Mouse (Mus musculus) gastrocnemius, postnatal 14 days (tissue): ENCODE results near the gene Mia2. TPM values are rescaled to one million over a fixed set of nuclear protein-coding genes. Genes with fewer than 3 reads are reported as not detected.
"Not testable (repeated sequence)": the region's sequence is repeated elsewhere in the genome, so short reads cannot be mapped to it uniquely, and the experiment has no call there.

Source experiments
- DNase-seq: peaks from one replicate; pipeline ENCODE4 v3.0.0; 2021; ENCODE audit warnings: mixed read lengths
- intact Hi-C: fragments of 180-260 bp; cut with DNase I; formaldehyde crosslinking; loops from one replicate; pipeline ENCODE4 v1.15.1; 2025; ENCODE audit warnings: low total_unique reads
- long read RNA-seq, 2 experiments: library from polyadenylated mRNA; stranded (forward); transcript quantifications; one replicate each; pipeline ENCODE4 v2.0.0; 2021
- total RNA-seq, 2 experiments: library from RNA; stranded (reverse); gene quantifications; 2 replicates each; pipeline ENCODE4 v1.2.3; 2021

Gene Mia2
- total RNA-seq, result 10 to 100 TPM; 62.5 to 69.8 TPM
- long read RNA-seq, experiment 1, full-length matches to known transcripts, result 4 of 37 reads
- long read RNA-seq, experiment 1, partial matches to known transcripts, result 3 of 37 reads
- long read RNA-seq, experiment 1, other reads (novel, unspliced or antisense), result 30 of 37 reads
- long read RNA-seq, experiment 2, full-length matches to known transcripts, result 11 of 52 reads
- long read RNA-seq, experiment 2, partial matches to known transcripts, result 2 of 52 reads
- long read RNA-seq, experiment 2, other reads (novel, unspliced or antisense), result 39 of 52 reads

- intact Hi-C loops, result no loop called here
- no peak for DNase-seq
Measured at GRCm38 (mm10) chr12:59095104-59096025, at the start of gene Mia2. Gene Mia2, plus strand, starts transcription at chr12:59095799.

GRCm38 (mm10) chr12:59052470-59052869 lies 43.1 kb upstream of the Mia2 start:
- intact Hi-C loops, result no loop called here
- no peak for DNase-seq

GRCm38 (mm10) chr12:59053166-59053565 lies 42.4 kb upstream of the Mia2 start:
- DNase-seq, result no peak
- intact Hi-C loops, result no loop called here

GRCm38 (mm10) chr12:59053976-59054375 lies 41.6 kb upstream of the Mia2 start:
- intact Hi-C loops, result no loop called here
- no peak for DNase-seq

GRCm38 (mm10) chr12:59055196-59055850 lies 40.3 kb upstream of the Mia2 start:
- no peak for DNase-seq
- intact Hi-C loops, result no loop called here

GRCm38 (mm10) chr12:59056222-59056621 lies 39.4 kb upstream of the Mia2 start:
- no peak for DNase-seq
- intact Hi-C loops, result no loop called here

- intact Hi-C loops, DNase-seq: not testable (repeated sequence)
Measured at GRCm38 (mm10) chr12:59058242-59058641, 37.4 kb upstream of the Mia2 start.

GRCm38 (mm10) chr12:59060322-59060721 lies 35.3 kb upstream of the Mia2 start:
- no peak for DNase-seq
- intact Hi-C loops, result loop anchor here (10.0 kb wide), 1 partner anchor 74 kb away; no protein-coding TSS in a partner anchor

GRCm38 (mm10) chr12:59060993-59061595 lies 34.5 kb upstream of the Mia2 start, which contains the start of gene Trappc6b:
Gene Trappc6b, minus strand, starts transcription at chr12:59061472.
- DNase-seq, result peak; percentile 82
- intact Hi-C loops, result loop anchor here (10.0 kb wide), 1 partner anchor 74 kb away; no protein-coding TSS in a partner anchor

- DNase-seq, result no peak
- intact Hi-C loops, result loop anchor here (10.0 kb wide), 1 partner anchor 70 kb away; no protein-coding TSS in a partner anchor
Measured at GRCm38 (mm10) chr12:59064837-59065236, 30.8 kb upstream of the Mia2 start.

GRCm38 (mm10) chr12:59065776-59066175 lies 29.8 kb upstream of the Mia2 start:
- intact Hi-C loops, result loop anchor here (10.0 kb wide), 1 partner anchor 69 kb away; no protein-coding TSS in a partner anchor

GRCm38 (mm10) chr12:59066448-59067077 lies 29.0 kb upstream of the Mia2 start, which contains the start of gene Pnn:
Gene Pnn, plus strand, starts transcription at chr12:59066884.
- intact Hi-C loops, result loop anchor here (10.0 kb wide), 1 partner anchor 68 kb away; no protein-coding TSS in a partner anchor
- DNase-seq, result peak; percentile 97

More at GRCm38 (mm10) chr12:59065776-59066175, 29.8 kb upstream of the Mia2 start:
- DNase-seq, result no peak

- intact Hi-C loops, result loop anchor here (10.0 kb wide), 1 partner anchor 68 kb away; no protein-coding TSS in a partner anchor
Measured at GRCm38 (mm10) chr12:59067095-59067494, 28.5 kb upstream of the Mia2 start.

GRCm38 (mm10) chr12:59068791-59069190 lies 26.8 kb upstream of the Mia2 start:
- DNase-seq, result no peak
- intact Hi-C loops, result loop anchor here (10.0 kb wide), 1 partner anchor 66 kb away; no protein-coding TSS in a partner anchor

More at GRCm38 (mm10) chr12:59067095-59067494, 28.5 kb upstream of the Mia2 start:
- no peak for DNase-seq

GRCm38 (mm10) chr12:59072286-59072685 lies 23.3 kb upstream of the Mia2 start:
- intact Hi-C loops, result no loop called here
- no peak for DNase-seq

- intact Hi-C loops, result no loop called here
- no peak for DNase-seq
Measured at GRCm38 (mm10) chr12:59074052-59074451, 21.5 kb upstream of the Mia2 start.

- intact Hi-C loops, result no loop called here
- DNase-seq, result no peak
Measured at GRCm38 (mm10) chr12:59076996-59077395, 18.6 kb upstream of the Mia2 start.

GRCm38 (mm10) chr12:59077883-59078282 lies 17.7 kb upstream of the Mia2 start:
- no peak for DNase-seq
- intact Hi-C loops, result no loop called here
